Mouse (Mus musculus): ENCODE data around the gene Olfr1000.
A peak's percentile ranks its signal among the peaks of the same experiment; 100 is the strongest.
"Not testable (repeated sequence)": the region's sequence is repeated elsewhere in the genome, so short reads cannot be mapped to it uniquely, and the experiment has no call there.

Olfr1000 gene

GRCm38 (mm10) chr2:85611803-85612202, at the start of gene Olfr1000:
Gene Olfr1000 (minus strand): TSS chr2:85611903.
- DNase-seq (ENCODE audit: low spot score), result no peak

GRCm38 (mm10) chr2:85650604-85651003, 38.9 kb upstream of the Olfr1000 start, which contains the start of gene Olfr1002:
Gene Olfr1002 (minus strand): TSS chr2:85650704.
- no peak for DNase-seq (ENCODE audit: low spot score)

DNA sequence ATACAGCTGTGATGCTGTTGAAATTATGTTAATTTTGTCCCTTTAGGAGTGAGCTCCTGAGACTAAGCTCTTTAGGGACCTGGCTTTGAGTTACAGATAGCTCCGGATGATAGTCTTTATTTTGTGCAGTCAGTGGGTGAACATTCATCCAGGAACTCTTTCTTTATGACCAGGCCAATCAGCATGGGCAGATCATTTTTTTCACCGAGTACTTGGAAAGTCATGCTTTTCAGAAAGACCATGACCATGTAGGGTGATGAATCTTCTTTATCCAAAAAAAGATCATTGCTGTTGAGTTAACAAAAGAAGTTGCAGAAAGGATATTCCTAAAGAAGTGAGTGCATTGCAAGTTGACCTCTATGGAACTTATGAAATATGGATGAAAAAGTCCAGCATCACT, 23.1 kb downstream of the Olfr1000 start, which contains the start of gene Olfr998:
Gene Olfr998, plus strand, starts transcription at position 301 of the 400 bp plus-strand sequence.
- DNase-seq (ENCODE audit: low spot score), result not testable (repeated sequence)

- no peak for DNase-seq (ENCODE audit: low spot score)
These were observed 32.8 kb downstream of the Olfr1000 start, which contains the start of gene Olfr996 for GRCm38 (mm10) chr2:85578915-85579314. Gene Olfr996 (plus strand): TSS chr2:85579215.

- peak; percentile 6 for DNase-seq (ENCODE audit: low spot score)
These were observed 50.5 kb downstream of the Olfr1000 start for GRCm38 (mm10) chr2:85561187-85561586.

- DNase-seq (ENCODE audit: low spot score), result no peak
These were observed 51.5 kb downstream of the Olfr1000 start for GRCm38 (mm10) chr2:85560226-85560625.

Data from testis, postnatal 14 days (tissue).